Mouse (Mus musculus): Measurements from ENCODE around the gene Klrc2. TPM values are rescaled to one million over a fixed set of nuclear protein-coding genes. Genes with fewer than 3 reads are reported as not detected.
"Not testable (repeated sequence)": the region's sequence is repeated elsewhere in the genome, so short reads cannot be mapped to it uniquely, and the experiment has no call there.

Gene Klrc2
- 0.42 and 0.65 TPM in 2 replicates for polyA plus RNA-seq (2012; rRNA removed)

DNA sequence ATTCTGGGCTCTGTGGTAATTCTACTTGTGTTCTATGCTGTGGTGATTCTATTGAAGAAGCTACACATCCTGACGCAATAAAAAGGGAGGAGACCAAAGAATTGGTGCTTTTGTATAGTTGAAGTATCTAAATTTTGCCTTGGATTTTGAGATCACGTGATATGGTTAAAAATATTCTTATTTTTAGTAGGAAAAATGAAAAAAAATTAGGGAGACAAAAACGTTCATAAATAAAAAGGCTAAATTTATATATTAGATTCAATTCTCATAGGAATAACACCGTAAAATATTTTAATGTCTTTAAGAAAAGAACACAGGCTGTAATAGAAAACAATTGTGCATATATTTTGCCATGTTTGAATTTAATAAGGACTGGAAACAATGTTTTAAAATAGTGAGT is at the start of gene Klrc2:
Gene Klrc2 (minus strand): TSS at position 101 of the 400 bp plus-strand sequence.
- not testable (repeated sequence) for H3K4me3 ChIP-seq (ENCODE audit: control insufficient read depth, insufficient read depth, low read length); DNase-seq; H3K4me1 ChIP-seq (replicated peaks; ENCODE audit: control insufficient read depth, insufficient read depth, low read length); H3K27ac ChIP-seq (ENCODE audit: control insufficient read depth, insufficient read depth, low read length); H3K27me3 ChIP-seq (ENCODE audit: control insufficient read depth, insufficient read depth, low read length); H3K36me3 ChIP-seq (ENCODE audit: control insufficient read depth, insufficient read depth, low read length)
- 84% methylated on average over 4 of the region's 4 CpGs for WGBS

DNA sequence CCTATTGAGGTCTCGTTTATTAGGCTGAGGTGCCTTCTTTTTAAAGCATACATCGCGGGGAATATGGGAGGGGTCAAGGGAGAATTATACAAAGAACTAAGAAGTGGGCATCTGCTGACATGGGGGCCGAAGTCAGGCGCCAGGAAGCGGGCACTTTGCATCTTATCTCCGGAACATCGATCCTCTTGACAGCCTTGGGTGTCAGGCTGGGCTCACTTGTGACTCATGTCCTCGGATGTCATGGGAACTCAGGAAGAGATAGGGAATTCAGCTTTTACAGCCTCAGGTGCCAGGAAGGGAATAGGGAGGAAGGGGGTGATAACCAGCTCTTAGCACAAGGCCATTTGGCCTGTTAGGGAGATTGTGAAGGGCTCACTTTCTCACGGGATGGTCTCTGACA is 30.9 kb upstream of the Klrc2 start:
- not testable (repeated sequence) for H3K4me3 ChIP-seq (ENCODE audit: control insufficient read depth, insufficient read depth, low read length); H3K4me1 ChIP-seq (replicated peaks; ENCODE audit: control insufficient read depth, insufficient read depth, low read length); H3K27me3 ChIP-seq (ENCODE audit: control insufficient read depth, insufficient read depth, low read length); DNase-seq; H3K36me3 ChIP-seq (ENCODE audit: control insufficient read depth, insufficient read depth, low read length); H3K27ac ChIP-seq (ENCODE audit: control insufficient read depth, insufficient read depth, low read length)
- WGBS = 85% methylated on average over 10 of the region's 10 CpGs

DNA sequence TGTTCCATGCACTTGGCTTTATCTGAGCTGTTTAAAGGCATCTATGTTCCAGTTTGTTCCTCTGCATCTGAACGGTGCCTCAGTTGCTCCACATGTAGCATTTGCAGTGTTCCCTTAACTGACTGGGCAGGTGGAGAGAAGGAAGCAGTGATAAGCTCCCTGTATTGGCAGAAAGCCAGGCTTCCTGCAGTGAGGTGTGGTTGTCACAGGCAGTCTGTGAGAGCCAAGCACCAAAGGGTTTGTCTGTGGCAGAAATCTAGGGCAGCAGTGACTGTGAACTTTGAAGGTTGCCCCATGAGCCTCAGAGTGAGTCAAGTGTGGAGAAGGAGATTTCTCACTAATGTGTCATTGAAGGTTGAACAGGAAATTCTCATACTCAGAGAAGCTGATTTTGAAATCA is 19.9 kb upstream of the Klrc2 start:
- peak; percentile 1 for DNase-seq
- H3K4me3 ChIP-seq (ENCODE audit: control insufficient read depth, insufficient read depth, low read length) = no peak overlapping the region
- H3K27me3 ChIP-seq (ENCODE audit: control insufficient read depth, insufficient read depth, low read length) = no peaks in the 10 kb centered on the region
- 6% methylated on average over 1 of the region's 1 CpGs for WGBS
- no peaks in the 10 kb centered on the region for H3K36me3 ChIP-seq (ENCODE audit: control insufficient read depth, insufficient read depth, low read length)
- H3K4me1 ChIP-seq (replicated peaks; ENCODE audit: control insufficient read depth, insufficient read depth, low read length) = no peaks in the 10 kb centered on the region
- TF ChIP-seq CTCF (IDR thresholded peaks at IDR 0.05; ENCODE audit: borderline replicate concordance, control insufficient read depth, extremely low read depth, insufficient read depth, low read length, poor library complexity) = no peak
- TF ChIP-seq POLR2A (IDR thresholded peaks at IDR 0.05; ENCODE audit: control insufficient read depth, extremely low read depth, insufficient read depth, low read length, poor library complexity) = no peak
- H3K27ac ChIP-seq (ENCODE audit: control insufficient read depth, insufficient read depth, low read length) = no peak overlapping the region

DNA sequence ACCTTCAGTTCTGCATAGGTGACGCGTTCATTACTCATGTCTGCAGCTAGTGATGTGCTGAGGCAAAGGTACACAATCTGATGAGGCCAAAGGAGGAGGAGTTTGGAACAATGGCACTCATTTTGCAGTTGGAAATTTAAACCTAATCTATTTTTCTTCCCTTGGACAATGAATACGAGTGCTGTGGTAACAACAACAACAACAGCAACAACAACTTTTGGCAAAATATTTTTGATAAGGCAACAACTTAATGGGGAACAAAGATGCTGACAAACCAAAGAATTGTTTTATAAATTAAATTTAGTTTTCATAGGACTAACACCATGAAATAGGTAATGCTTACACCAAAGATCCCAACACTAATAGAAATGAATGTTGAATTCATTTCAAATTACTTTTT is 18.4 kb upstream of the Klrc2 start, which contains the start of gene Klrc1:
Gene Klrc1 (minus strand): TSS at position 101 of the 400 bp plus-strand sequence.
- no peak within 1 kb of the TSS for H3K27ac ChIP-seq (ENCODE audit: control insufficient read depth, insufficient read depth, low read length)
- H3K4me1 ChIP-seq (replicated peaks; ENCODE audit: control insufficient read depth, insufficient read depth, low read length) = no peaks in the 10 kb centered on the region
- no peak within 1 kb of the TSS for H3K4me3 ChIP-seq (ENCODE audit: control insufficient read depth, insufficient read depth, low read length)
- no peaks in the 10 kb centered on the region for H3K27me3 ChIP-seq (ENCODE audit: control insufficient read depth, insufficient read depth, low read length)
- H3K36me3 ChIP-seq (ENCODE audit: control insufficient read depth, insufficient read depth, low read length) = no peaks in the 10 kb centered on the region
- no peak for DNase-seq
- 96% methylated on average over 3 of the region's 3 CpGs for WGBS
- TF ChIP-seq POLR2A (IDR thresholded peaks at IDR 0.05; ENCODE audit: control insufficient read depth, extremely low read depth, insufficient read depth, low read length, poor library complexity) (no peak), CTCF (IDR thresholded peaks at IDR 0.05; ENCODE audit: borderline replicate concordance, control insufficient read depth, extremely low read depth, insufficient read depth, low read length, poor library complexity) (no peak)

DNA sequence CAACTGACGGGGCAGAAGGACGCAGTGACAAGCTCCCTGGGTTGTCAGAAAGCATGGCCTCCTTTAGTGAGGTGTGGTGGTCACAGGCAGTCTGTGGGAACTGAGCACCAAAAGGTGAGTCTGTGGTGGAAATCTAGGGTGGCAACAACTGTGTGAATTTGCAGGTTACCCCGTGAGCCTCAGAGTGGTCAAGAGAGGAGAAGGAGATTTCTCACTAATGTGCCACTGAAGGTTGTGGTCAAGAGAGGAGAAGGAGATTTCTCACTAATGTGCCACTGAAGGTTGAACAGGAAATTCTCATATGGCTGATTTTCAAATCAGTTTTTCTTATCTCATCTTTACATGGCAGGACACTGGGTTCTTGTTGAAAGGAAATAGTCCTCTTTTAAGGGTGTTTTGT is 812 bp upstream of the Klrc2 start:
- H3K36me3 ChIP-seq (ENCODE audit: control insufficient read depth, insufficient read depth, low read length); DNase-seq; H3K4me3 ChIP-seq (ENCODE audit: control insufficient read depth, insufficient read depth, low read length); H3K27me3 ChIP-seq (ENCODE audit: control insufficient read depth, insufficient read depth, low read length); H3K27ac ChIP-seq (ENCODE audit: control insufficient read depth, insufficient read depth, low read length); H3K4me1 ChIP-seq (replicated peaks; ENCODE audit: control insufficient read depth, insufficient read depth, low read length): not testable (repeated sequence)
- no CpG with 5 or more reads among the region's 3 CpGs for WGBS

DNA sequence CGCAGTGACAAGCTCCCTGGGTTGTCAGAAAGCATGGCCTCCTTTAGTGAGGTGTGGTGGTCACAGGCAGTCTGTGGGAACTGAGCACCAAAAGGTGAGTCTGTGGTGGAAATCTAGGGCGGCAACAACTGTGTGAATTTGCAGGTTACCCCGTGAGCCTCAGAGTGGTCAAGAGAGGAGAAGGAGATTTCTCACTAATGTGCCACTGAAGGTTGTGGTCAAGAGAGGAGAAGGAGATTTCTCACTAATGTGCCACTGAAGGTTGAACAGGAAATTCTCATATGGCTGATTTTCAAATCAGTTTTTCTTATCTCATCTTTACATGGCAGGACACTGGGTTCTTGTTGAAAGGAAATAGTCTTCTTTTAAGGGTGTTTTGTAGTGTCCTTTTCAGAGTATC is 16.4 kb downstream of the Klrc2 start:
- 83% methylated on average over 1 of the region's 3 CpGs for WGBS
- not testable (repeated sequence) for H3K4me1 ChIP-seq (replicated peaks; ENCODE audit: control insufficient read depth, insufficient read depth, low read length); H3K36me3 ChIP-seq (ENCODE audit: control insufficient read depth, insufficient read depth, low read length); H3K27me3 ChIP-seq (ENCODE audit: control insufficient read depth, insufficient read depth, low read length); H3K27ac ChIP-seq (ENCODE audit: control insufficient read depth, insufficient read depth, low read length); H3K4me3 ChIP-seq (ENCODE audit: control insufficient read depth, insufficient read depth, low read length); DNase-seq

DNA sequence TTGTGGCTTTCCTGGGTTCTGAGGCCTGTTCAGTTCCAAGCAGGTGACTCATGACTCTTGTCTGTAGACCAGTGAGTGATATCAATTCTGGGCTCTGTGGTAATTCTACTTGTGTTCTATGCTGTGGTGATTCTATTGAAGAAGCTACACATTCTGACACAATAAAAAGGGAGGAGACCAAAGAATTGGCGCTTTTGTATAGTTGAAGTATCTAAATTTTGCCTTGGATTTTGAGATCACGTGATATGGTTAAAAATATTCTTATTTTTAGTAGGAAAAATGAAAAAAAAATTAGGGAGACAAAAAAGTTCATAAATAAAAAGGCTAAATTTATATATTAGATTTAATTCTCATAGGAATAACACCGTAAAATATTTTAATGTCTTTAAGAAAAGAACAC is 17.3 kb downstream of the Klrc2 start, which contains the start of gene Klrc3:
Gene Klrc3 (minus strand): TSS at position 101 of the 400 bp plus-strand sequence.
- H3K36me3 ChIP-seq (ENCODE audit: control insufficient read depth, insufficient read depth, low read length); H3K27ac ChIP-seq (ENCODE audit: control insufficient read depth, insufficient read depth, low read length); DNase-seq; H3K4me3 ChIP-seq (ENCODE audit: control insufficient read depth, insufficient read depth, low read length); H3K4me1 ChIP-seq (replicated peaks; ENCODE audit: control insufficient read depth, insufficient read depth, low read length); H3K27me3 ChIP-seq (ENCODE audit: control insufficient read depth, insufficient read depth, low read length): not testable (repeated sequence)
- WGBS = 95% methylated on average over 3 of the region's 3 CpGs

DNA sequence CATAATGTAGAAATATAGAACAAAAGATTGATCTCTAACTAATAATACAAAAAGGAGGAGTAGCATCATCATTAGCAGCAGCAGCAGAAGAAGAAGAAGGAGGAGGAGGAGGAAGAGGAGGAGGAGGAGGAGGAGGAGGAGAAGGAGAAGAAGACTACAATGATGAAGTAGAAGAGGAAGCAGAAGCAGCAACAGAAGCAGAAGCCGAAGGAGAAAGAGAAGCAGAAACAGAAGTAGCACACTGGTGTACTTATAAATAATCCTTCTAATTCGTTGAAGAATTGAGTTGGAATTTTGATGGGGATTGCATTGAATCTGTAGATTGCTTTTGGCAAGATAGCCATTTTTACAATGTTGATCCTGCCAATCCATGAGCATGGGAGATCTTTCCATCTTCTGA is 29.4 kb downstream of the Klrc2 start:
- DNase-seq; H3K36me3 ChIP-seq (ENCODE audit: control insufficient read depth, insufficient read depth, low read length); H3K4me3 ChIP-seq (ENCODE audit: control insufficient read depth, insufficient read depth, low read length); H3K27me3 ChIP-seq (ENCODE audit: control insufficient read depth, insufficient read depth, low read length); H3K4me1 ChIP-seq (replicated peaks; ENCODE audit: control insufficient read depth, insufficient read depth, low read length); H3K27ac ChIP-seq (ENCODE audit: control insufficient read depth, insufficient read depth, low read length): not testable (repeated sequence)
- 49% methylated on average over 2 of the region's 2 CpGs for WGBS
